Mouse (Mus musculus) heart, postnatal 25 days (tissue): ENCODE results near the gene March6. TPM values are rescaled to one million over a fixed set of nuclear protein-coding genes. Genes with fewer than 3 reads are reported as not detected.

Experiments used
- DNase-seq: peaks from one replicate; pipeline ENCODE4 v3.0.0; 2022; ENCODE audit warnings: low spot score
- intact Hi-C: fragments of 180-260 bp; cut with DNase I; formaldehyde crosslinking; loops from one replicate; pipeline ENCODE4 v1.15.1; 2025
- total RNA-seq, 2 experiments: library from RNA; stranded (reverse); gene quantifications; 2 replicates each; pipeline ENCODE4 v1.2.3; 2021

The March6 gene
- total RNA-seq, 2 experiments from 2014 or later = 100 to 111 TPM

GRCm38 (mm10) chr15:31526463-31526862 lies 4.4 kb downstream of the March6 start:
- intact Hi-C loops = no loop called here
- DNase-seq = no peak

GRCm38 (mm10) chr15:31519000-31519399 lies 11.9 kb downstream of the March6 start:
- intact Hi-C loops = no loop called here
- DNase-seq = no peak

GRCm38 (mm10) chr15:31518371-31518770 lies 12.5 kb downstream of the March6 start:
- intact Hi-C loops = no loop called here
- no peak for DNase-seq

- DNase-seq = no peak
- intact Hi-C loops = loop anchor here (2.0 kb wide), 1 partner anchor 70 kb away; no protein-coding TSS in a partner anchor
Measured at GRCm38 (mm10) chr15:31517186-31517585, 13.7 kb downstream of the March6 start.

GRCm38 (mm10) chr15:31511795-31512194 lies 19.1 kb downstream of the March6 start:
- intact Hi-C loops = no loop called here

GRCm38 (mm10) chr15:31511406-31511771 lies 19.5 kb downstream of the March6 start:
- intact Hi-C loops = no loop called here
- DNase-seq = no peak

More at GRCm38 (mm10) chr15:31511795-31512194, 19.1 kb downstream of the March6 start:
- DNase-seq = no peak

- intact Hi-C loops = no loop called here
- DNase-seq = no peak
Measured at GRCm38 (mm10) chr15:31510477-31511405, 20.1 kb downstream of the March6 start.

- intact Hi-C loops = no loop called here
- no peak for DNase-seq
Measured at GRCm38 (mm10) chr15:31505082-31505481, 25.8 kb downstream of the March6 start.

GRCm38 (mm10) chr15:31503447-31503846 lies 27.4 kb downstream of the March6 start:
- intact Hi-C loops = no loop called here
- DNase-seq = no peak

GRCm38 (mm10) chr15:31502996-31503395 lies 27.9 kb downstream of the March6 start:
- intact Hi-C loops = no loop called here
- DNase-seq = no peak

- intact Hi-C loops = no loop called here
- no peak for DNase-seq
Measured at GRCm38 (mm10) chr15:31502313-31502712, 28.5 kb downstream of the March6 start.

GRCm38 (mm10) chr15:31494803-31495202 lies 36.0 kb downstream of the March6 start:
- intact Hi-C loops = loop anchor here (5.0 kb wide), 1 partner anchor 37 kb away; the partner anchor contains the start of gene March6
- no peak for DNase-seq

GRCm38 (mm10) chr15:31494310-31494709 lies 36.5 kb downstream of the March6 start:
- intact Hi-C loops = loop anchor here (5.0 kb wide), 1 partner anchor 38 kb away; the partner anchor contains the start of gene March6
- DNase-seq = no peak

GRCm38 (mm10) chr15:31487407-31487806 lies 43.4 kb downstream of the March6 start:
- DNase-seq = no peak
- intact Hi-C loops = no loop called here

- intact Hi-C loops = no loop called here
- DNase-seq = no peak
Measured at GRCm38 (mm10) chr15:31476678-31477077, 54.2 kb downstream of the March6 start.

GRCm38 (mm10) chr15:31472645-31473574 lies 57.9 kb downstream of the March6 start:
- intact Hi-C loops = no loop called here
- DNase-seq = no peak

- DNase-seq = no peak
- intact Hi-C loops = no loop called here
Measured at GRCm38 (mm10) chr15:31471529-31471928, 59.3 kb downstream of the March6 start.

GRCm38 (mm10) chr15:31469497-31469896 lies 61.4 kb downstream of the March6 start:
- no peak for DNase-seq
- intact Hi-C loops = no loop called here

- no peak for DNase-seq
- intact Hi-C loops = no loop called here
Measured at GRCm38 (mm10) chr15:31468806-31469205, 62.0 kb downstream of the March6 start.

- intact Hi-C loops = no loop called here
- DNase-seq = no peak
Measured at GRCm38 (mm10) chr15:31466749-31467148, 64.1 kb downstream of the March6 start.
